Mouse (Mus musculus) liver, postnatal 0 days (tissue): Measurements from ENCODE around the gene Fgr.

Source experiments
- CTCF ChIP-seq: sonication (generic); IDR thresholded peaks from 2 replicates; pipeline ENCODE4 v1.5.1; 2016; ENCODE audit warnings: antibody characterized with exemption, low read depth
- EP300 ChIP-seq: IDR thresholded peaks from 2 replicates; pipeline ENCODE4 v1.6.1; 2016; ENCODE audit warnings: antibody characterized with exemption, low read depth, mild to moderate bottlenecking

- TF ChIP-seq CTCF: no peak
- no peak for TF ChIP-seq EP300
These were observed 1.9 kb downstream of the Fgr start for GRCm38 (mm10) chr4:132975791-132976190.
